Mouse (Mus musculus): ENCODE results near the gene Gpr31b.
"Not testable (repeated sequence)": the region's sequence is repeated elsewhere in the genome, so short reads cannot be mapped to it uniquely, and the experiment has no call there.

Gpr31b gene

DNA sequence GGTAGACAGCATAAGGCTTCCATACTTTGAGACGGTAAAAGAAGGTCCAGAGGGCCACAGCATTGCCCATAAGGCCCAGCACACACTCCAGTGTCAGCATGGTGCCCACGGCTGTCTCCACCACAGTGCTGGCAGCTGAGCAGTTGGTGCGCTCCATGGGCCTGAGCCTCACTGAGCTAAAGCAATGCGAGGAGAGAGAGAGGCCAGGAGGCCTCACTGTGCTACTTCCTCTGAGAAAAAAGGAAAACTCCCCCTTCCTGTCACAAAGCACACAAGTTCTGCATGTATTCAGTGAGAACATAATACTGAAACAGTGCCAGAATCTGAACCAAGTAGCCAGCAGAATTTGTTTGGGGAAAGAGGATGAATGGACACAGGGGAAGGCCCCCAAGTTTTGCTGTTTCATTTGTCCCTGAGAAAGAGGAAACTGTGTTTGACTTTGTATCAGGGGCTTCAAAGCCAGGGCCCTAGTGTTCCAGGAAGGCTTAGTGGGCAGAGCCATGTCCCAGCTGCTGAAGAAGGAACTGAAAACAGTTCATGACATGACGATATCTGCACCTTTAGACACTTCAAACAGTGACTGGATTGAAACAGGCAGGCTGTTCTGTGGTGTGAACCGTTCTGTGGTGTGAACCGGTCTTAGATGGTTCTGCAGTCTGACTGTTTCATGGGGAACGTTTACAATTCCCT, at the start of gene Gpr31b:
Gpr31b (minus strand) TSS at position 173 of the 690 bp plus-strand sequence.
- not testable (repeated sequence) for DNase-seq

DNA sequence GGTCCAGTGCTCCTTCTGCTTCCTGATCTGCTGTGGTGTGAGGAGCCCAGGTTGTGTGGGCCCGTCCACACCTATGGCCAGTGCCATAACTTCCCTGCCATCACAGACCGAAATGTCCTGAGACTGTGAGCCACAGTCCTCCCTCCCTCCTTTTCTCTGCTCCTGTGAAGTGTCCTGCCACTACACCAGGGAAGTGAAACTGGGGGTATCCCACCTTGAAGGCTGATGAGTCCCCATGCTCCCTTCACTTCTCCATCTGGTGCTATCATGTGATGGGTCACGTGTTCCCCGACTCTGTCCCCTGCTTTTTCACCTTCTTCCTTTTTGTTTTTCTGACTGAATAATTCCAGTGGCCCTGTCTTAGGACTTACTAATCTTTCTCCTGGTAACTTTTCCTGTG, 40.9 kb upstream of the Gpr31b start:
- DNase-seq, result not testable (repeated sequence)

DNA sequence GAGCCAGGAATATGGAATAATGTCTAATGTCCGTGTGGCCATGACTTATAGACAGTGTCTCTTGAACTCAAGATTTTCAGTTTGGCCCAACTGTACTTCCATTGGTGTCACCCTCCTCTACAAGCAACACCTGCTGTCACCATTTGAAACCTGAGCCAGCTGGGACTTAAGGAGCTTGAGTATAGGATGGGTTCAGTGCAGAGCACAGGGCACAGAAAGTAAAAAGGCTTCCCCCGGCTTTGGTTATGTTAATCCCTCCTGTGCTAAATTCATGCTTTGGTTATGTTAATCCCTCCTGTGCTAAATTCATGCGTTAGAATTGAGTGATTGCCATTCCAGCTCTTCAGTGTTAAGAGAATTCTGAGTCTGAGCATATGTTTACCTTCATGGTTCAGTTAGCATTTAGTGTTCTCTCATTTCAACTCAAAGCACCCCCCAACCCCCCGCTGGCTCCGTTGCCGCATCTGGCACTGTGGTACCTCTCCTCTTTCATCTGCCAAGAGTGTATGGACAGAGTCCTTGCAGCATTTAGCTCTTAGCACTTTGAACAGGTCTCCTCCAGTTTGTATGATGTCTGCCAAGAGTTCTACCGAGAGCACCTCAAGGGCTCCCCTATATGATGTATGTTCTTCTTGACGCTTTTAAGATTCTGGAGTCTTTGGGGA, 40.1 kb upstream of the Gpr31b start:
- not testable (repeated sequence) for DNase-seq

DNA sequence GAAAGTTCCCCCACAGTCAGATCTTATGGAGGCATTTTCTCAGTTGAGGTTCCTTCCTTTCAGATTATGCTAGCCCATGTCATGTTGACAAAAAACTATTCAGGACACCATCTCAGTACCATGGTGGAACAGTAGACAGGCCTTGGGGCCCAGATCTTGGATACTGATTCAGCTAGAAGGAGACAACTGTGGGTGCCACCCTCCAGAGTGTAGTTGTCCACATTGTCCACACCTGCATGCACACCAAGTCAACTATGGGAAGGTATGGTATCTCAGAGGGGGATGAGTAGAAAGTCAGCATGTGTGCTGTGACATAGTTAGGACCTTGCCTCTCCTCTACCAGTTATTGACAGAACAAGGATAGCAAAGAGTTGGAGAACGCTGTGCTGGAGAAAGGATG, 39.4 kb upstream of the Gpr31b start:
- not testable (repeated sequence) for DNase-seq

DNA sequence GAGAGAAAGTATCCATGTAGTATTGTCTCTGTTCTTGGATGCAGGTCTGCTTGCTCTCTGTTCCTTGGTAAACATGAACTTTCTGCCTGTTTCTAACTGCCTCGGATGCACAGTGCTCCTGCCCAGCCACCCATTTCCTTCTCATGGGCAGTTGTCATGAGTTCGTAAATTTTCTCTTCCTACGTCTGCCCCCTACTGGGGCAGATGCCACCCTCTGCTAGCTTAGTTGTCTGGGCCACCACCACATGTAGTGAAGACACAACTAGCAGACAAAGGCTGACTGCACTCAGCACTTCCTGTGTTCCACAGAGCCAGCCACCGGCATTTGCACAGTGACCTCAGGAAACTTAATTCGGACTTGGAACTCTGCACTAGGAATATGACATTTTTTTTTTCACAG, 17.1 kb upstream of the Gpr31b start:
- not testable (repeated sequence) for DNase-seq

DNA sequence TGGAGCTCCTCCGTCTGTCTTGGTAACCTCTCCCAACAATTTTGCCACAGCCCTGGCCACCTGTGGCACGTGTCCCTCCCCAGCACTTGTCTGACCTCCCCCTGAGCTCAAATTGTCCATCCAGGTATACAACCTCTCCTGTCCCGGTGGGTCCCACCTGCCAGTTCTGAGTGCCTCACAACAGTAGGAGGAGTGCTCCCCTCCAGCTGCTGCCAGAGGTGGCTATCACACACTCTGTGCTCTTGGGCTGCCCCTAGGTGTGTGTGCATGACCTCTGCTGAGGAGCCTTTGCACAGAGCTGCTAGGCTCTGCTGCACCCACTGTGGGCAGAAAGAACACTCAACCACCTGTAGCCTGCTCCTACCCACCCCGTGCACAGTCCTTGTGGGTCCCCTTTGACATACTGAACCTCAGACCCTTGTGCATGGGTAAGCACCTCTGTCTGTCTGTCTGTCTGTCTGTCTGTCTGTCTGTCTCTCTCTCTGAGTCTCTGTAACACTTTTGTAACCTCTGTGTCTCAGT, 15.8 kb upstream of the Gpr31b start:
- DNase-seq, result not testable (repeated sequence)

DNA sequence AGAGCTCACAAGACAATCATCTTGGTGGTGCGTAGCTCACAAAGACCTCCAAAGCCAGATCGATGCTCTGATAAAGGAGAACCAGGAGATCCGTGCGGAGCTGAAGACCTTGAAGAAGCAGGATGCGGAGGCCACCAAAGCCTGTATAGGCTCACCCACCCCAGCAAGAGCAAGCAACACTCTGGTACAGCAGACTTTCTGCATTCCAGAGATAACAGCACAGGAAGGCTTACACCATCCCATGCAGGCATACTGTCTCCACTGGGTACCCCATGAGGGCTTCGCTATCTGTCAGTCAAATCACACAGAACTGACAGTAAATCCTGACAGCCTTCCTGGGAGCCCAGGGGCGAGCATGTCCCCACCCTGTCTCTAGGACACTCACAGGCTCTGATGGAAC, 10.8 kb upstream of the Gpr31b start:
- DNase-seq, result not testable (repeated sequence)

DNA sequence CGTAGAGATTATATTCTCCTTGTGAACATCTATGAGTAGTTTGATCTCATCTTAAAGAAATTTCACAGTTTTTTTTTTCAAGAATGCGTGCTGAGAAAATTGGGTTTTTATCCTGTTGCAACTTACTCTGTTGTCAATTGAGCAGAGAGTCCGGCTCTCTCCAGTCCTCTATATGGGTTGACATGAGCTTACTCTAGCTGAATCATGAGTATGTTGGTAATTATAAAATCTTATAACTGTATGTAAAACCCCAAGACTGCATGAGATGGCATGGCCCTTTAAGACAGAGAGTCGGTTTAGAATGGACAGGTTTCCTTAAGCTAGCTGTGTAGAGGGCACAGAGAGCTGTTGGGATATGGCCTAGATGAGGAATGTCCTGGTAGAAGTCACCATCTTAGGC, 8.7 kb upstream of the Gpr31b start, which contains the start of gene Tcp10b:
Tcp10b (plus strand) TSS at position 301 of the 400 bp plus-strand sequence.
- DNase-seq, result not testable (repeated sequence)

DNA sequence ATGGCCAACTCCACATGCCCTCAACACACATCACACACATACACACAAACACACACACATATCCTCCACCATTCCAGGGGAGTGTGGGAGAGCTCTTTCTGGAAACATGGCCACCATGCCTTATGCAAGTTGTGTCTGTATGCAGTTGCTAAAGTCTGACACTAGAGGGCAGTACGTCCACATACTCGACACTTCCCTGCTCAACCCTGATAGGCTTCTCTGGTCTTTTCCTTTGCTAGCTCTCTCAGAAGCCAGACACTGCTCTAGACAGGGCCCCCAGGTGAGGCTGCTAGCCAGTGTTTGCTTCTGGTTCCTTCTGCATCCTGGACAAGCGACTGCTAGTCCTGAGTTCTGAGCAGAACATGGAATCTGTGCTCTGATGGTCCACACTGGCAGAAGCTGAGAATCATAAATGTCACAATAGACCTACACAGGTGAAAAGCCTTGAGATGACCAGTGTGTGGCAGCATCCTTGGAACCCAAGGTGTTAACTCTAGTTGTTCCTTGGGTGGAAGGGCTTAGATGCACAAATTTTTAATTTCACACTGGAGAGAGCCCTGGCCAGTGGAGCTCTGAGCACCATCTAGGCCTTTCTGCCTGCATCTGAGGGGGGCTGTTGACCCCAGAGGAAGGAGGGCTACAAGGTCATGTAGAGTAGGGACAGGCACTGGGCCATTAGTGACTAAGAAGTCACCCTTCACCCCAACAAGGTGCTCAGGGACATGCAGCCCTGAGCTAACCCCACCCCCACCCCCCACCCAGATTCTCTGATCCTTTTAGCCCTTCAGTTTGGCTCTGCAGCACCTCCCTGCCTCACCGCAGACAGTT, 8.0 kb downstream of the Gpr31b start:
- peak in 1 of 2 experiments; percentile 18 for DNase-seq

DNA sequence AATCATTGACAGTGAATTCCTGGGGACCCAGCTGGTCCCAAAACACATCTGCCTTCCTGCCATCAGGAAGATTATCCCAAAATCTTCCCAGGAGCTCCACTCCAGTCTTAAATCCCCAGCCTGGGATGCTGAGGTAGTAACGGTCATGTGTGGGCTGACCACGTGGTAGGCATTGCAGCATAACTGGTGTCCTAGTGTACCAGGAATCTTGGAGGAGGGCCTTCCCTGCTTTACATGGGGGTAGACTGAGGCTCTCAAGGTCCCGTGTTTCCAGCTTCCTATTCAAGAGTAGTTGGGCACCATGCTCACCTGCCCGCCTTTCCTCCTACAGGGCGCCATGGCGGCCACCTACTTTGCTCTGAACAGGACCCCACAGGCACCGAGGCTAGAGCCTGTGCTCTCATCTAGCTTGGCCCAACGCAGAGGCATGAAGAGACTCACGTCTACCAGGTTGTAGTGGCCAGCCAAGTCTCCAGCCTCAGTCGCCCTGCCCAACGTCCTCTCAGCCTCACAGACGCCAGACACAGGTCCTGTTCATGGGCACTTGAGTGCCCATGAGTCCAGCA, 15.4 kb downstream of the Gpr31b start:
- not testable (repeated sequence) for DNase-seq

DNA sequence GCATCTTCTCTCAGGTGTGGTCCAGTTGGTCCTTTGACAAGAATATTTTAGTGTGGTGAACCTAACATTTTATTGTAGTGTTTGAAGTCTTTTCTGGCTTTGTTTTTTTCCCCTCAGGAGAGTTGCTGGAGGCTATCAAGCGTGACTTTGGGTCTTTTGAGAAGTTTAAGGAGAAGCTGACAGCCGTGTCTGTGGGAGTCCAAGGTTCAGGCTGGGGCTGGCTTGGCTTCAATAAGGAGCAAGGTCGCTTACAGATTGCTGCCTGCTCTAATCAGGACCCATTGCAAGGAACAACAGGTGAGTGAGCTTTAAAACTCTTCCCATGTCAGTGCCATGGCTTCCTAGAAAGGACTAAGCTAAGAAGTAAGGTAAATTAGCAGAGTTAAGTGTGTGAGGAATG, 38.8 kb downstream of the Gpr31b start:
- no peak for DNase-seq

DNA sequence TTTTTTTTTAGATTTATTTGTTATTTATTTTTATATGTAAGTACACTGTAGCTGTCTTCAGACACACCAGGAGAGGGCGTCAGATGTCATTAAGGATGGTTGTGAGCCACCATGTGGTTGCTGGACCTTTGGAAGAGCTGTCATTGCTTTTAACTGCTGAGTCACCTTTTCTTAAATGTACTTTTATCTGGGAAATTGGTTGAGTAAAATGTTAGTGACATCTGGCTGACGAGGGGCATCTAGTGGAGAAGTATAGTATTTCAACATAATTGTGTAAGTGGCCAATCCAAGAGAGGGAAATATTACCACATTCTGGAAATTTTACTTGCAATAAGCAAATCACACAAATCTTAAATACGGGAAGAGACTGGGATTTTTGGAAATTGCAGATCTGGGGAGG, 42.2 kb downstream of the Gpr31b start:
- DNase-seq, result no peak

DNA sequence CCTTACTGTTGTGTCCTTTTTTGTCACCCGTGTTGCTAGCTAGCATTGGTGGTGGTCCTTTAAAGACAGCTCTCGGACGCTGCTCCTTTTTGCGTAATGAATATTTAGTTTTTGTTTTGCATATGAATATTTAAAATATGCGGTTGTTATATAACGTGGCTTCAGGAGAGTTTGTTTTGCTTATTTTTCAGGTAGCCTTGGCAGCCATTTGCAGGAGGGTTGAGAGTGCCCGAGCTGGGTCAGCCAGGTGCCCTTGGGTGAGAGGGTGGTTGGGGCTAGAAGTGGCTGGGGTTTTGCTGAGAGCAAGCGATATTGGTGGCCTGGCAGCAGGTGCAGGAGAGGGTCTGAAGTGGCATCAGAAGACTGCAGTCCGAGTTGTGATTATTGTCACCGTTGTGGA, 43.6 kb downstream of the Gpr31b start:
- DNase-seq, result peak in 1 of 2 experiments; percentile 18

DNA sequence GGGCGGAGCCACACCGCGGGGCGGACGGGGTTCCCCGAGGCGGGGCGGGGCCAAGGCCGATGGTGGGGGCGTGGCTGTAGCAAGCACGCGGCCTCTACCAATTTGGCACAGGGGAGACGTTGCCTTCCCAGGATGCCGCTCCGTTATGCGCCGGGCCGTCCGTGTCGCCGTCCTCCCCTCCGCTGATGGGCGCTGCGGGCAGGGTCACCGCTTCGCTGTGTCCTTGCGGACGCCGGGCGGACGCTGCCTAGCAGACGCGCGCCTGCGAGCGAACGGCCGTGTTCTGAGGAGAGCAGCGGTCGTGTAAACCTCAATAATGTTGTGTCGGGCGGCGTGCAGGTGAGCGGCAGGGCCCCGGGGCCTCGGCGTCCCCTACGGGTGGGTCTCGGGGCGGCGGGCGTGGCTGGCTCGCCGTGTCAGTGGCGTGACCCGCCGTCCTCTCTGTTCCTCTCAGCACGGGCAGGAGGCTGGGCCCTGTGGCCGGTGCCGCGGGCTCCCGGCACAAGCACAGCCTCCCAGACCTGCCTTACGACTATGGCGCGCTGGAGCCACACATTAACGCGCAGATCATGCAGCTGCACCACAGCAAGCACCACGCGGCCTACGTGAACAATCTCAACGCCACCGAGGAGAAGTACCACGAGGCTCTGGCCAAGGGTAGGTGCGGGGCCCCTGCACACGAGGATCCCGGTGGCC, 44.2 kb downstream of the Gpr31b start:
- DNase-seq, result peak; percentile 98 to 100

DNA sequence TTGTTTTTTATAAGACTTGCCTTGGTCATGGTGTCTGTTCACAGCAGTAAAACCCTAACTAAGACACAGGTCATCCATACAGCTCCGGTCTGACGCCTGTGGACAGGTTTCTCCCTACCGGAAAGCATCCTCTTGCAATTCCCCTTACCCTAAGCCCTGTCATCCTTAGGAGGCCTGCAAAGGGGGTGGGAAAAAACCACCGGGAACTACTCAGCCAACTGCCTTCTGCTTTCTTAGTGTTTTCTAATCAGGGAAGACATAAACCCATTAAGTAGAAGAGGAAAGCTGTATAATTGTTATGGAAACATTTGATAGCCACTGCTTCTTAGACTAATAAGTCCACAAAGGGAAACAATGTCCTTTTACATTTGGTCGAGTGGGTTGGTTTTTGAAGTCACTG, 45.1 kb downstream of the Gpr31b start:
- no peak for DNase-seq

DNA sequence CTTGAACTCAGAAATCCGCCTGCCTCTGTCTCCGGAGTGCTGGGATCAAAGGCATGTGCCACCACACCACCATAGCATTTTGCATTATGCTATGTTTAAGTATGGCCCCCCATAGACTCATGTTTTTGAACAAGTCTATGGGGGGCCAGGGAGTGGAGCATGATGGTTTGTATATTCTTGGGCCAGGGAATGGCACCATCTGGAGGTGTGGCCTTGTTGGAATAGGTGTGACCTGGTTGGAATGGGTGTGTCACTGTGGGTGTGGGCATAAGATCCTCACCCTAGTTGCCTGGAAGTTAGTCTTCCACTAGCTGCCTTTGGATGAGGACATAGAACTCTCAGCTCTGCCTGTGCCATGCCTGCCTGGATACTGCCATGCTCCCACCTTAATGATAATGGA, 45.5 kb downstream of the Gpr31b start, which contains the start of gene Sod2:
Sod2 (plus strand) TSS at position 301 of the 400 bp plus-strand sequence.
- not testable (repeated sequence) for DNase-seq

DNA sequence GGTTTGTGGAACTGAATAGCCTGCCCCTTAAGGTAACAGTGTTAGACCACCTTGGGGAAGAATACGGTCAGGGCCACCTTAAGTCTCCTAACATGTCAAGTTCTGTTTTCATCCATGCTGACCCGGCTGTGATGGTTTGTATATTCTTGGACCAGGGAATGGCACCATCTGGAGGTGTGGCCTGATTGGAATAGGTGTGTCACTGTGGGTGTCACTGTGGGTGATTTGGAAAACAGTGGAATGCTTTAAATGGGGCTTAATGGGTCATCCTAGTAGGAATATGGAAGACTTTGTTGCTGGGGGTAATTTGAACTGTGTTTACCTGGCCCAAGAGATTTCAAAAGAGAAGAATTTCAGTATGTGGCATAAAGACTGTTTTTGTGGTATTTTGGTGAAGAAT, 47.7 kb downstream of the Gpr31b start:
- not testable (repeated sequence) for DNase-seq

DNA sequence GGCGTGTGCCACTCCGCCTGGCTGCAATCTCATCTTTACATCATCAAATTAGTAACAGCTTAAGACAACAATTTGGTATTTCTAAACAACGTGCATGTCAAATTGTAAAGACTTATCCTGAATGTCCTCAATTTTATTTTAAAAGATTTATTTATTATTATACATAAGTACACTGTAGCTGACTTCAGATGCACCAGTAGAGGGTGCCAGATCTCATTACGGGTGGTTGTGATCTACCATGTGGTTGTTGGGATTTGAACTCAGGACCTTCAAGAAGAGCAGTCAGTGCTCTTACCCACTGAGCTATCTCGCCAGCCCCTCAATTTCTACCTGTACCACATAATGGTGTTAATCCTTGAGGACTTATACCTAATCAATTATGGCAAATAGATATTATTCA, 49.9 kb downstream of the Gpr31b start:
- not testable (repeated sequence) for DNase-seq
